Mouse (Mus musculus): Measurements from ENCODE around the gene Tmem97.

- TF ChIP-seq CTCF (IDR thresholded peaks at IDR 0.05), result peak; percentile 56
- TF ChIP-seq EP300 (IDR thresholded peaks at IDR 0.05), result no peak
Measured at GRCm38 (mm10) chr11:78515549-78516325, 34.8 kb downstream of the Tmem97 start.
